Mouse (Mus musculus): Measurements from ENCODE around the gene Suclg1.

DNA sequence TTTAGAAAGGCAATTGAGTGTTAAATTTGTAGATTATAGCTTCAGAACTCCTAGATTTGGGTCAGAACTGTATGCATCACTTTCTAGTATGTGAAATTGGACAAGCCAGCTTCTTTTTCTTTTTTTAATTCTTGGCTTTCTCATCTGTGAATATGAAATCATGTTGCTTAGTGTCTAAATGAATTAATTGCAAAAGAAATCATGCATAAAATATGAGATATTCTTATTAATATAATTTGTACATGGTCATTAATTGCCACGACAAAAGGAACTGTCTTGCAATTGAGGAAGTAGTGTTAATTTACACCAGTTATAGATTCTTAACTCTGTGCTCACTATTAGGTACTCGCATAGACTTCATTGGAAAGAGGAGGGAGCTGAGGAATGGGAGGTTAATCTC is 74.1 kb downstream of the Suclg1 start:
- TF ChIP-seq EP300 (IDR thresholded peaks at IDR 0.05) (no peak), CTCF (IDR thresholded peaks at IDR 0.05) (no peak)
